Mouse (Mus musculus) gastrocnemius, adult 18-20 months (tissue): ENCODE data around the gene Bpifb4. TPM values are rescaled to one million over a fixed set of nuclear protein-coding genes. Genes with fewer than 3 reads are reported as not detected.

ENCODE experiments used
- DNase-seq: peaks from one replicate; pipeline ENCODE4 v3.0.0; 2021; ENCODE audit warnings: low spot score
- long read RNA-seq, 2 experiments: library from polyadenylated mRNA; stranded (forward); transcript quantifications; one replicate each; pipeline ENCODE4 v2.0.0; 2021
- total RNA-seq, 2 experiments: library from RNA; stranded (reverse); gene quantifications; 2 replicates each; pipeline ENCODE4 v1.2.3; 2021

Gene Bpifb4
- not detected for total RNA-seq
- long read RNA-seq, experiment 1 = 0 reads
- long read RNA-seq, experiment 2 = 0 reads

DNA sequence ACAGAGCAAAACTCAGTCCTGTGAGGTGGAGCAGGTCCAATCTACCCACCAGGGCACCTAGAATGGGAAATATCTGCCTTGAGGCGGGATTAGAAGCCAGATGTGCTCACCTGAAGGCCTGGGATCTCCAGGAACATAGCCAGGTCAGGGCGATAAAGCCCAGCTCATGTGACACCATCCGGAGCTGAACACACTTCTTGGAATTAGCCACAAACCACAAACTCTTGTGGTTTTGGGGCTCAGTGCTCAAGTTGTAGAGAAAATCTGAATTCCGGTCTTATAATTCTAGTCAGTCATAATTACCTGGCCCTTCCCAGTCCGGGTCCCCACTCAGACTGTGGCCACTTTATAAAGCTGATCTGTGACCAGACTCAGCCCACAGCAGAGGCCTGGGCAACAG, at the start of gene Bpifb4:
Gene Bpifb4, plus strand, starts transcription at position 370 of the 400 bp plus-strand sequence.
- no peak for DNase-seq

DNA sequence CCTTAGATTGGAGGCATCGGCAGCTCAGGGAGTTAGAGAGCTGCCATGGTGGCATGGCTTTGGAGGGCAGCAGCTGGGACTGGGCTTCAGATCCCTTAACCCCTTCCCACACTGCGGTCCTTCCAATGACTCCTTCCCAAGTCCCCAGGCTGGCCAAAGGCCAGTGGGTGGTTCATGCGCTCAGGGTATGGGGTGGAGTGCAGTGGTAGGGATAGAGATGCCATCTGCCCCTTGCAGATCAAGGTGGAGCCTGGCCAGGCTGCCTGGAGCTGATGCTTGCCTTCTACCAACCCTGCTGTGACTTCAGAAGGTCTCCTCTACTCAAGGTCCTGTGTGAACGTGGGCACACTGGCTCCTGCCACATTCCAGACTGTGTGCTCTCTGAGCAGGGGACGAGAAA, 38.9 kb upstream of the Bpifb4 start:
- DNase-seq = no peak

DNA sequence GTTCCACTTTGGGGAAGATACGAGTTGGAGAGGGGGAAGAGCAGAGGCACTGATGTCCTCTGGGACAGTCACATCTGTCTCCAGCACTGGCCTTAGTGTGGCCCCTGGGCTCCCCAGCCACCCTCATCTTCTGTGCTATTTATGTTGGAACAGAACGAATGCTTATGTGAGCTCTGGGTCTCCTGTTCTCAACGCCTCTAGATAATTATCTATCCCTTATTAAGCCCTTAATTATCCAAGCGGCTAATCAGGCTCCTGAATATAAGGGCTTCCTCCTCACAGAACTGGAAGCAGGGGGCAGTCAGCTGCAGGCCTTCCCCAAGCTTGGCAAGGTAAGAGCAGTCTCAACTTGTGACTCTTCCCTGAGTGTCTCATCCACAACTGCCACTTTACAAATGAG, 37.9 kb upstream of the Bpifb4 start, which contains the start of gene Bpifb6:
Gene Bpifb6, plus strand, starts transcription at position 301 of the 400 bp plus-strand sequence.
- DNase-seq = no peak

DNA sequence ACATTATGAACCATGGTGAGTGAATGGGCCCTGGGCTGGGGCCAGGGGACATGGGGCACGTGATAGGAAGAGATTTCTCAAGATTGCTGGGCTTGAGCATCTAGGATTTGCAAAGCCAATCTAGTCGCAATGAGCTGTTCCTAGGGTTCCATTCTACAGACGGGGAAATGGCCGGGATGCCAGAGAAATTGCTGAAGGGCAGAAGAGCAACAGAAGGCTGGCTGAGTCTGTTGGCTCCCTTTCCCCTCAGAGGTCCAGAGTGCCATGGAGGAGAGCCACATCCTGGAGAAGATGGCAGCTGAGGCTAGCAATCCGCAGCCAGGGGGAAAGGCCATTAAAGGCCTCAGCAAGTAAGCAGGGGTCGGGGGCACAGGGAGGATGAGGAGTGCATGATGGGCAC, 35.3 kb upstream of the Bpifb4 start:
- DNase-seq = no peak

DNA sequence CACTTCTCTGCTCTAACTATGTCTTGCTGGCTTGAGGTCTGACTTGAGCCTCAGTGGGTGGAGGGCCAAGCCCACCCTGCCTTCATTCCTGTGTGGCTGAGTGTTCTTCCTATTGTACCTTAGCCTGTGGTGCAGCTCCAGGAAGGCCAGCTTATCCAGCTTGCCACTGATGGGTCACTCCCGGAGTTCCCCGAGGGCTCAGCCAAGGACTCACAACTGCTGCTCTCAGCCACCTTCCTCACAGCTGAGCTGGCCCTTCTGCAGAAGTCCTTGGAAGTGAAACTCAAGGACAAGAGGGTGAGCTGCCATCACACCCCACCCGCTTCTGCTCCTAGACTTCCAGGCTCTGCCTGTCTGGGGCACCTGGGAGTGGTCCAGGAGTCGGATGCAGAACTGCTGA, 31.4 kb upstream of the Bpifb4 start:
- DNase-seq = no peak

DNA sequence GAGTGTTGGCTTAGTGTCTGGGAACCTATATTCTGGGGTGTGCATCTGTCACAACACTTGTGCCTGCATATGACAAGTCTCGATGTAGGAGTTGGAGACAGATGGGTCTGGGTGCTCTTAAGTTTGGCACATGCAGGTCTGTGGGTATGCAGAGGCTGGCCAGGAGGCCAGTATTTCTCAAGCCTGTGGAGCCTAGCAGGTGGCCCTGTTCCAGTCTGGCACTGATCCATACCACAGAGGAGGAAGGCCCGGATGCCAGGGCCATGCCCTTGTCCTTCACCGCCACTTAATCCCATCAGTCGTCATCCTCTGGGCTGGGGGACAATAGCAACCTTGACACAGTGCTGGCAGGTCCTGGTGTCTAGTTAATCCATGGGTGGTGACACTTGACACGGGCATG, 23.9 kb upstream of the Bpifb4 start:
- DNase-seq = no peak

DNA sequence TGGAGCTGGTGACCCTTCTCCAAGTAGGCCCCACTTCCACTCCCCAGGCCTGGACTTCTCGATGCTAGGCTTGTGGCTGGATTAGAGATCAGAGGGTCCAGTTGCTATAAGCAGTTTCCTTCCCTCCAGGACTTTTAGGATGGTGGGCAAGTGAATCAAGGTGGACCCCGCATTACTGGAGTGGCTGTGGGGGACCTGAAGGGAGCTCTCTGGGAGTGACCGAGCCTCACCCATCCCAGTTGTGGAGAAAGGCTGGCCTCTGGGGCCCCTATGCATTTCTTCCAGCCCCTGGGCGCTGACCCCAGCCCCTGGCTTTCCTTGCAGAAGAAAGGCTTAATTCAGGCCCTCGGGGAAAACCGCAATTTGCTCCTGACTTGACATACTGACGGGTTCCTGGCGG, 20.1 kb upstream of the Bpifb4 start, which contains the start of gene Bpifb3:
Gene Bpifb3, plus strand, starts transcription at position 301 of the 400 bp plus-strand sequence.
- DNase-seq = no peak

DNA sequence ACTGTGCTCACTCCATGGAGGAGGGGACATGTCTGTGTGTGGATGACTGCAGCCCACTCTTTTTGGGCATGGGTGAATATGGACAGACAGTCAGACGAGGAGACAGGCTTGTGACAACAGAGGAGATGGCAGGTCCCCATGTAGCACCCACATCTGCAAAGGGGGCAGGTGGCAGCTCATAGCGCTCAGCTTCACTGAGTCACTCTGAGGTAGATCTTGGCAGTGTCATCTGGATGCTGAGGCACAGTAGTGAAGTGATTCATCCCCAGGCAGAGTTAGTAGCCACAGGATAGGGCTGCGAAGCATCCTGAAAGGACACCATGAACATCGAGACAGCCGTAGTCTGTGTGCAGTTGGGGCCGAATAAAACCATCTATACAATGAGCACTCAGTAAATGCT, 16.8 kb upstream of the Bpifb4 start:
- DNase-seq = no peak

DNA sequence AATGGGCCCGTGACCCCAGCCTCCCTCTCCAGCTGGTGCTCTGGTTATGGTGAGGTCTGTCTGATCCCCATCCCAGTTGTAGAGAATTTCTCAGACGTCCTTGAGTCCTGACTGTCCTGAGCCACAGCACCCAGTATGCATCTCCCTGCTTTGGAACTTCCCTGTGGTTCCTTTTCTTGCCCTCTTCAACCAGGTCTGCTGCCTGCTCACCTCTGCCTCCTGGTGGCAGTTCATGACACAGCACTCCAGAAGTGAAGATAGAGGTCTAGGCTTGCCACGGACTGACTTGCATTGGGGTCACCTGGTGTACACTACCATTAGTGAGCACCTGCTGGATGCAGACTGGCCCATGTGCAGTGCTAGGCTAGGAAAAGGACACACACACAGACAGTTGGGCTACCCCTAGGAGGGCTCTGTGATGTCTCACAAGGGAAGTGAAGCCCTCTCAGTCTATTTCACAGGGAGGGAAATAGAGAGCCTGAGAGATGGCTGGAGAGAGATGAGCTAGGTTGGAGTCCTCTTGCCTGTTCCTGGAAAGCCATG, 8.1 kb upstream of the Bpifb4 start:
- peak; percentile 15 for DNase-seq

DNA sequence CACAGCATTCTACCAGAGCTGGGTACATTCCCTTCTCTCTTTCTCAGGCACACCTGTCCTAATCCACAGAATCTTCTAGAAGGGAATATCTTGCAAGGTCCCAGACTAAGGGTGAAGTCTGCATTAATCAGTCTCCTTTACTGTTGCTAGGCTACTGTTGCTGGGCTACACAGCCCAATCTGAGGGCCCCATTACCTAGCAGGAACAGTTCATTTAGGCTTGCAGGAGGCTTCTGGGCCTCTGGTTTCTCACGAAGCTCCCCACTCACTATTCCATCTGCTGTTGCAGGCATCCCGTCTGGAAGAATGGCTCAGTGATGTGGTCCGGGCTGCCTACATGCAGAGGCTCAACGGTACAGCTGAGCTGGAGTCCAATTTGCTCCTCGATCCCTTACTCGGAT, 6.9 kb upstream of the Bpifb4 start:
- DNase-seq = no peak

DNA sequence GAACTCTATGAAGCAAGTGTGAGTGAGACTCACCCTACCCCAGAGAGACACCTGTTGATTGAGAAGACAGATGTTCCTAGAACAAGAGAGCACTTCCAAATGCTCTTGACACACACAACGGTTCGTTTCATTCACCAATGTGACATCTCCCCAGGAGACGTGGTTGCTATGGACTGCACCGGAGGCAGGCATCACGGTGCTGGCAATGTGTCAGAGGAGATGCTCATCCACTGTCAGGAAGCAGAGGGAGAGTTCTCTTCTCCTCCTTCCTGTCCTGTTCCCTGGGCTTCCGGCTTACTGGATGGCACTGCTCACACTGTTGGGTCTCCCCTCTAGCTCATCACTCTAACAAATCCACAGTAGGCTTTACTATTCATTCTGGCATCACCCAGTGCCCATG, 4.7 kb upstream of the Bpifb4 start:
- DNase-seq = no peak

DNA sequence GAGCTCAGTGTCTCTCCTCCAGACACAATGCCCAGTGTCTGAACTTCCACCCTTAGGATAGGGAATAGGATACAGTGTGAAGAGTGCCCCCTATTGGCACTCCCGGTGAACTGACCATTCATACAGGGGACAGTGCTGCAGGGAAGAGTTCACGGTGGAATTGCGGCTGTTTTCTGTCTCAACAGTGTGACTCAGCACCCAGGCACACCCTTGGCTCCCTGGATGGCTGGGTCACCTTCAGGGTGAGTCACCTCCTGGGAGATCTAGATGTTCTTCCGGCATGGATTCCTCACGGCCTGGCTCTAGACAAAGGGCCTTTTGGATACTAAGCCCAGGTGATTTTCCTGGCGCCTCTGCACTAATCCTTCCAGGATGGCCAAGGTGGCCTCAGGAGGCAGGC, 2.7 kb upstream of the Bpifb4 start:
- no peak for DNase-seq

DNA sequence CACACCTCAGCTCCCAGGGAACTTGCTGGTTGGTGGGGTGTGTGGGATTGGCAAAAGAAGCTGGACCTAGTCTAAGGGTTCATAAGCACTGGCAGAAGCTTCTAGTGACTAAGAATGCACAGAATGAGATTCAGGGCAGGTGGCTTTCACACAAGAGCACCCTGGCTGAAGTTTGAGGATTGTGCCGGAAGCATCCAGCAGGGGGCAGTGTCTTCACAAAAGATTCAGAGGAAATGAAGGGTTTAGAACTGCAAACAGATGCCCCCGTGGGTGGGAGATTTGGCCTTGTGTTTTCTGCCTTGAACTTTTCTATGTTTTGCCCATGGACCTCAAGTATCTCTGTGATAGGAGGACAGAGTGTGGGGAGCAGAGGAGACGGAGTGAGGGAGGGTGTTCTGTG, 5.5 kb downstream of the Bpifb4 start:
- peak; percentile 6 for DNase-seq

DNA sequence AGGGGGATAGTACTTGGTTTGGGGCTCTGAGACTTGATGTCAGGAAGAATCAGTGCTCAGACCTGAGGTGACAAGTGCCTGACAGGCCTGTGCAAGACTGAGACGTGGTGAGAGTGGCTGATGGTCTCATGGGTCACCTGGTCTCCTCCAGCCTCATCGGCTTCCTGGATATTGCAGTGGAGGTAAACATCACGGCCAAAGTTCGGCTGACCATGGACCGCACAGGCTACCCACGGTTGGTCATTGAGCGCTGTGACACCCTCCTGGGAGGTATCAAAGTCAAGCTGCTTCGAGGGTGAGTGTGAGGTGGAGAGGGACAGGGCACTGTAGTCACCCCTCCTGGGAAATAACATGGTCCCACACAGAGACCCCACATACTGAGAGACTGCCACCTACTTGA, 6.6 kb downstream of the Bpifb4 start:
- no peak for DNase-seq

DNA sequence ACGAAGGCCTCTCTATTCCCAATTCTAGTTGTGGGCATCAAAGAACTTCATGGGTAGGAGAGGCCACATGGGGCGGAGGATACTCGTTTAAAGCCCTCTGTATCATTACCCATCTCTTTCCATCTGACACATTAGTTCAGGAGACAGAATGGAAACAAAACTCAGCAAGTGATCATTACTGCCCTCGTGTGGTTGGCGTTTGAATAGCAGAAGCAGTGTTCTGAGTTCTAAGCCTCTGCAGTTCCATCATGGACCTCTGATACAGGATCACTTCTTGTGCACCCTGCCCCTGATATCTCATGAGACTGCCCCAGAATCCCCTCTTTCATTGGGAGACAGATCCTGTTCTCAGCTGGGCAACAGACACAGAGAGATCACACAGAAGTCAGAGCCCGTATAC, 14.9 kb downstream of the Bpifb4 start:
- peak; percentile 21 for DNase-seq

DNA sequence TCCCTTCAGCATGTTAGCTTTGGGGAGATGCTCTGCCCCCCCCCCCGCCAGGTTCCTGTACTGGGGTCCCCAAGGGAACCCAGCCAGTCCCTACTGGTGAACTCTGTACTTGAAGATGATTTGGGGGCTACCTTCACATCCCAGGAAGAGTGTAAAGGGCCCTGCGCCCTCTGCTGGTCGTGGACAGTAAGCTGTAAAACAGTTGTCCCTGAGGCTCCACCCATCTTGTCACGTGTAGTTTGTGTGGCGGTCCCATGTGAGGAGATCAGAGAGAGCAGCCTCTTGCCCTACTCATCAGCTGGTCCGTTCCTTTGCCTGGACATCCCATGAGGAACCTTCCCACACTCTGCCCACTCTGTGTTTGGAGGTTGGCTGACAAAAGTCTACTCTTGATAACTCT, 15.8 kb downstream of the Bpifb4 start:
- peak; percentile 5 for DNase-seq

DNA sequence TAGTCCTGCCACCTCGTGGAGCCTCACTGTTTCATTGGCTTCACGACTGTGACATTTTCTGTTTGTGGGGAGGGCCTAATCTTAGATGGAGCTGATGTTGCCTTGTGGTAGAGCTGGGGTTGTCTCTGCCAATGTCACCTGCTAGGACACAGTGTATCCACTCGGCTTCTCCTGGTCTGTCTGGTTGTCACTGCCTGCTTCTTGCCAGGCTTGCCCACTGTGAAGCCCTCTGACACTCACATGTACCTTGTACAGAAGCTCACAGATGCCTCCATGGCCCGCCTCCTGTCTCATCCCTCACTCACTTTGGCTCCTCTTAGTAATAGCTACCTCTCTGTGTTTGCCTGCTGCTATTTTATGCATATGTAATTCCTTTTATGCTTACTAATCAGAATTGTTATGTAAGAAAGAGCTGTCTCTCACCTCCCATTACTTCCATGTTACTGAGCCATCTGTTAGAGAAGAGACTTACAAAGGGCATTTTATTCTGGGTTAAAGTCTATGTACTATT, 24.9 kb downstream of the Bpifb4 start:
- DNase-seq = no peak

DNA sequence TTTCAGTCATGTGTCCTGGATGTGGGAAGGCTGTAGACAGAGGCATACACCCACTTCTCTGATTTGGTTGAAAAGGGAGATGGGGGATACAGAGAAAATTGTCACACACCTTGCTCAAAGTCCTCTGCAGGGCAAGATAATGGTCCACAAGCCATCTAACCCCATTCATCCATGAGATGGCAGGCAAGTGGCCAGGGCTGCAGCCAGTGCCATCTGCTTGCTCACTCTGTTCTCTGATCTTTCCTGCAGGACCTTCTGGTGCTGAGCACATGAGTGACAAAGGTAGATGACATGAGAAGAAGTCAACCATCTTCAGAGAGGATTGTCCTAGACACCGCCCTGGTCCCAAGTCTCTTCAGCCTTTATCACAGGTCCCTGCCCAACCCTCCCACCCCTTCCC, 25.3 kb downstream of the Bpifb4 start:
- DNase-seq = no peak

DNA sequence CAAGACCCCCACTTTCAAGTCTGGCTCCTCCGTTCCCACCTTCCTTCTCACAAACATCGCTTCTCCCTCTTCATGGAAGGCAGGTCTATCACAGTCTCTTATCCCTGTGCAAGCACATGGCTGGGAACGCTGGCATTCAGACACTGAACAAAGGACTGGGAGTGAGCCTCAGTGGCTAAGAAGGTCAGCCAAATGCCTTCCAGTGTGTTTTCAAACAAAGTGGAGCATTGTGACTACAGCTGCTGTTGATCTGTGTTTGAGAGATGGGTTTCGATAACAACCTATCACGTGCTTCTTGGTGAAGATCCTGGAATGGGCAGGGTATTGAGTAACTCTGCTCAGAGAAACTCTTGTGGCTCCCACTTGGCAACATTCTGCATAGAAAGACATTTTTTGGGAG, 32.2 kb downstream of the Bpifb4 start:
- DNase-seq = no peak

DNA sequence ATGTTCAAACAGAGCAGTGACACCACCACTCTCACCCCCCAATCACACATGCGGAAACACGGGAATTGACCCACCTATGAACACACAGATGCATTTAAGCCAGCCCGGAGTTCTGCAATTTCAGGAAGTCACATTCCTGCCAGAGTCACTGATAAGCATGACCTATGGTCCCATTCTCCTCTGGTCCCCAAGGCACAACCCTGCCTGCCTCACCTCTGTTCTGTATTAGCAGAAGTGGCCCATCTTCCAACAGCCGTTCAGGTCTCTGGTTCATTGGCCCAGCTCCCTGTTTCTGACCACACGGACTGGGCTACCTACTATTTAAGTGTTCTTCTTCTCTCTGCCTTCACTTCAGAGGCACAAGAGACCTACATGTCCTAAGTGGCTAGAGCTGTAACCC, 36.6 kb downstream of the Bpifb4 start, which contains the start of gene Bpifa6:
Gene Bpifa6, plus strand, starts transcription at position 364 of the 400 bp plus-strand sequence.
- DNase-seq = no peak

DNA sequence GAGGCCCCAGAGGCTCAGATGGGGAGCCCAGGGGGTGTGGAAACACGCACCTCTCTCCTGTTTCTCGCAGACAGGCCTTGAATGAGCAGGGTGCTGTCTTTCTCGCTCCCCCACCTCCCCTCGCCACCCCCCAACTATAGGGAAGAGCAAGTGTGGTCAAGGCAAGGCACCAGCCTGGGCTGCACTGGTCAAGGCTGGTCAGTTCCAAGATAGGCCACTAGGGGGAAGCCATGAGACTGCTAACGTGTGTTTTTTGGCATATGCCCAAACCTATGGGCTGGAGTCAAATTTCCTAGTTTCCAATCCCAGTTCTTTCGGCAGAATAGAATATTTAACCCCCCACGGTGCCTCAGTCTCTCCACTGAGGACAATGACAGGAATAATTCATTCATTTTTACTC, 57.8 kb downstream of the Bpifb4 start:
- DNase-seq = peak; percentile 71

DNA sequence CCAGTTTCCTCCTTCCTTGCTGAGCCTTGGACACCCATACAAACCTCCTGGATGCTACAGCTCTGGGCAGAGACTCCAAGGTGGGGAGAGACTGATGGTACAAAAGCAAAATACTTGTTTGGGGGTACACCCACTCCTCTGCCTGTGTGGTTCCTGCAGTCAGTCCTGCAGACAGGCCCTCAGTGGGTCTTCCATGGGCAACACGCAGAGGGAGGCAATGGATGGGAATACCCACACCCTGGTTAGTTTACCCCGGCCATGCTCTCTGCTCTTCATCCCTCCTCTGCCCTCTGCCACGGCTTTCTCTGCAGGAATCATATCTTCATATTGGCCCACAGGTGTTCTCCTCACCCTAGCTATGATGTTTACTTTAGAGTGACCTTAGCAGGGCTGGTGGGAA, 62.5 kb downstream of the Bpifb4 start:
- no peak for DNase-seq

DNA sequence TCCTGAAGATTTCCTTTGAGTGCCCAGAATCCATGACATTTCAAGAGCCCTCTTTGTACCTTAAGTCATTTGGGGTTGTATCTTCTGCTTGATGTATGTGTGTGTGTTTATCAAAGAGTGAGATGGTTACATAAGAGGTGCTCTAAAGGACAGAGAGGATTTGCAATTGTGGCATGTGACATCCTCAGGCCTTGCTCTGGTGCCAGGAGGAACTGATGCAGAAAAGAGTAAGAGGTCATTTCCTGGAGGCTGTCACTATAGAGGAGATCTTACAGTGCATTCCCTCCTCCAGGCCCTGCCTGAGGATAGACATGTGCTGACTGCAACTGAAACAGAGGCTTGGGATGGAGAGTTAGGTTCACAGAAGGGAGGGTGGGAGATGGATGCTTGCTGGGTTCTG, 63.0 kb downstream of the Bpifb4 start:
- no peak for DNase-seq

DNA sequence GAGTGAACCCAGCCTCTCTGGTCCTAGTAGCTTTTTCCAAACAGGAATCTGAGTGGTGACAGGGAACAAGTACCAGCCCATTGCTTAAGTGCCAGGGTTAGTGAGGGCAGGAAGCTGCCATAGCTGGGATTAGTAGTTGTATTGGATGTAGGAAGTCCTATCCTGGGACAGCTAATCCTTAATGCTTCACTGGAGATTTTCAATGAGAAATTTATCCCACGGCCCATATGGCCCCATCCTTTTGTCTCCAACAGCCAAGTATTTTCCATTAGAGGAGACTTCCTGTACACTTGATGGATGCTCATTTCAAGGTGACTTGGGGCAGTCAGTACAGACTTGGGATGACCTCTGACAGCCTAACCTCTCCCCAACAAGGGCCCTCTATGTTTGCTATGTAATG, 66.4 kb downstream of the Bpifb4 start:
- no peak for DNase-seq
